Mouse (Mus musculus) stomach, embryonic 14.5 days (tissue): ENCODE data around the gene Klhl25. TPM values are rescaled to one million over a fixed set of nuclear protein-coding genes. Genes with fewer than 3 reads are reported as not detected.

Experiments used
- ATAC-seq: fragments of 200-750 bp; cut with Nextera tagmentation; 2 replicates; pipeline ENCODE4 v1.8.0; 2017; ENCODE audit warnings: low read depth, moderate TSS enrichment; ENCODE audit not compliant: insufficient number of reproducible peaks, insufficient read depth, low FRiP score
- H3K27ac ChIP-seq: fragments of 300-500 bp; sonication (generic); 2 replicates; pipeline ENCODE4 v1.5.1; 2014; ENCODE audit warnings: mild to moderate bottlenecking, low read length, moderate library complexity, mixed read lengths
- H3K27me3 ChIP-seq: fragments of 300-500 bp; sonication (generic); 2 replicates; pipeline ENCODE4 v1.6.1; 2014; ENCODE audit warnings: low read length, control low read depth, mixed read lengths; ENCODE audit not compliant: control insufficient read depth, insufficient read depth
- H3K36me3 ChIP-seq: fragments of 300-500 bp; sonication (generic); 2 replicates; pipeline ENCODE4 v1.6.1; 2014; ENCODE audit warnings: mild to moderate bottlenecking, control low read depth, low read length, moderate library complexity, mixed read lengths; ENCODE audit not compliant: control insufficient read depth, insufficient read depth
- H3K4me1 ChIP-seq: fragments of 300-500 bp; sonication (generic); 2 replicates; pipeline ENCODE4 v1.6.1; 2014; ENCODE audit warnings: low read length, control low read depth, mixed read lengths; ENCODE audit not compliant: control insufficient read depth, insufficient read depth
- H3K4me2 ChIP-seq: fragments of 300-500 bp; sonication (generic); replicated peaks from 2 replicates; pipeline ENCODE4 v1.6.1; 2014; ENCODE audit warnings: low read depth, low read length, control low read depth
- H3K4me3 ChIP-seq: fragments of 300-500 bp; sonication (generic); 2 replicates; pipeline ENCODE4 v1.5.1; 2014; ENCODE audit warnings: low read depth, low read length, control low read depth
- H3K9ac ChIP-seq: fragments of 300-500 bp; sonication (generic); replicated peaks from 2 replicates; pipeline ENCODE4 v1.6.1; 2014; ENCODE audit warnings: low read depth, mild to moderate bottlenecking, control low read depth, low read length, moderate library complexity, mixed read lengths
- H3K9me3 ChIP-seq: fragments of 300-500 bp; sonication (generic); 2 replicates; pipeline ENCODE4 v1.6.1; 2016; ENCODE audit warnings: low read depth, low read length, control low read depth; ENCODE audit not compliant: control insufficient read depth
- WGBS: fragments of 180-500 bp; shearing (Covaris S2); extraction: QIAGEN DNeasy Blood & Tissue Kit; methylation state at CpG from one replicate; pipeline ENCODE4 v1.1.7; 2014; 5-methylcytosine and 5-hydroxymethylcytosine counted together
- polyA plus RNA-seq: library from polyadenylated mRNA; unstranded; fragments of >200 nt; fragmentation: Nextera tagmentation; extraction: Ambion mirVana; gene quantifications from 2 replicates; pipeline ENCODE4 v1.2.1, GENCODE M21; 2014

Klhl25 gene
- polyA plus RNA-seq, 1 experiment from 2014 or later = 12.0 TPM

- Histone ChIP-seq H3K36me3 (no peaks in the 10 kb centered on the region), H3K9ac (no peak overlapping the region), H3K4me2 (no peak overlapping the region), H3K27ac (no peak overlapping the region), H3K27me3 (no peaks in the 10 kb centered on the region), H3K4me1 (no peaks in the 10 kb centered on the region), H3K9me3 (no peaks in the 10 kb centered on the region), H3K4me3 (no peak overlapping the region)
- ATAC-seq = no peak
- 57% methylated on average over 3 of the region's 3 CpGs for WGBS
Measured at GRCm38 (mm10) chr7:75892737-75893136, 44.6 kb downstream of the Klhl25 start.

GRCm38 (mm10) chr7:75893709-75894108 is 45.6 kb downstream of the Klhl25 start:
- Histone ChIP-seq H3K36me3 (no peaks in the 10 kb centered on the region), H3K9ac (no peak overlapping the region), H3K27ac (no peak overlapping the region), H3K4me1 (no peaks in the 10 kb centered on the region), H3K4me3 (no peak overlapping the region), H3K27me3 (no peaks in the 10 kb centered on the region), H3K9me3 (no peaks in the 10 kb centered on the region), H3K4me2 (no peak overlapping the region)
- ATAC-seq = no peak
- WGBS = 85% methylated on average over 8 of the region's 8 CpGs

- Histone ChIP-seq H3K9ac (no peak overlapping the region), H3K27ac (no peak overlapping the region), H3K4me3 (no peak overlapping the region), H3K9me3 (no peaks in the 10 kb centered on the region), H3K27me3 (no peaks in the 10 kb centered on the region), H3K4me2 (no peak overlapping the region), H3K36me3 (no peaks in the 10 kb centered on the region), H3K4me1 (no peaks in the 10 kb centered on the region)
- ATAC-seq = no peak
- 76% methylated on average over 5 of the region's 5 CpGs for WGBS
Measured at GRCm38 (mm10) chr7:75897041-75897440, 48.9 kb downstream of the Klhl25 start.

- H3K9me3 ChIP-seq = no peaks in the 10 kb centered on the region
- 0 out of 2 replicates have a peak, but pooled peaks have one; percentile 46 for ATAC-seq
- H3K36me3 ChIP-seq = no peaks in the 10 kb centered on the region
- no peak overlapping the region for H3K27ac ChIP-seq
- H3K4me3 ChIP-seq = no peak overlapping the region
- no peak overlapping the region for H3K4me2 ChIP-seq
- no peak overlapping the region for H3K9ac ChIP-seq
- 37% methylated on average over 6 of the region's 6 CpGs for WGBS
- H3K27me3 ChIP-seq = no peaks in the 10 kb centered on the region
- no peaks in the 10 kb centered on the region for H3K4me1 ChIP-seq
Measured at GRCm38 (mm10) chr7:75899102-75899501, 51.0 kb downstream of the Klhl25 start.

- H3K9ac ChIP-seq = no peak overlapping the region
- H3K27ac ChIP-seq = no peak overlapping the region
- no peaks in the 10 kb centered on the region for H3K36me3 ChIP-seq
- no peaks in the 10 kb centered on the region for H3K9me3 ChIP-seq
- no peak for ATAC-seq
- no peaks in the 10 kb centered on the region for H3K27me3 ChIP-seq
- 56% methylated on average over 8 of the region's 8 CpGs for WGBS
- no peak overlapping the region for H3K4me2 ChIP-seq
- H3K4me1 ChIP-seq = no peaks in the 10 kb centered on the region
- no peak overlapping the region for H3K4me3 ChIP-seq
Measured at GRCm38 (mm10) chr7:75899517-75899916, 51.4 kb downstream of the Klhl25 start.

GRCm38 (mm10) chr7:75899954-75900353 is 51.8 kb downstream of the Klhl25 start:
- 75% methylated on average over 4 of the region's 4 CpGs for WGBS
- Histone ChIP-seq H3K9ac (no peak overlapping the region), H3K4me2 (no peak overlapping the region), H3K9me3 (no peaks in the 10 kb centered on the region), H3K4me3 (no peak overlapping the region), H3K27ac (no peak overlapping the region), H3K4me1 (no peaks in the 10 kb centered on the region), H3K36me3 (no peaks in the 10 kb centered on the region), H3K27me3 (no peaks in the 10 kb centered on the region)
- ATAC-seq = no peak

- H3K9me3 ChIP-seq = no peaks in the 10 kb centered on the region
- H3K9ac ChIP-seq = no peak overlapping the region
- H3K4me1 ChIP-seq = peaks cover under 1% of the 10 kb centered on the region; the same call in 1 of the 2 replicates
- no peaks in the 10 kb centered on the region for H3K36me3 ChIP-seq
- no peak overlapping the region for H3K27ac ChIP-seq
- H3K27me3 ChIP-seq = no peaks in the 10 kb centered on the region
- no peak for ATAC-seq
- WGBS = 26% methylated on average over 2 of the region's 2 CpGs
- no peak overlapping the region for H3K4me2 ChIP-seq
- no peak overlapping the region for H3K4me3 ChIP-seq
Measured at GRCm38 (mm10) chr7:75905145-75905544, 57.0 kb downstream of the Klhl25 start.

- H3K4me2 ChIP-seq = peak overlapping the region; percentile 40
- peak; percentile 65; the same call in 1 of the 2 replicates for ATAC-seq
- no peak overlapping the region for H3K9ac ChIP-seq
- WGBS = 3% methylated on average over 11 of the region's 11 CpGs
- no peaks in the 10 kb centered on the region for H3K27me3 ChIP-seq
- no peak overlapping the region for H3K27ac ChIP-seq
- no peak overlapping the region for H3K4me3 ChIP-seq
- H3K9me3 ChIP-seq = no peaks in the 10 kb centered on the region
- peaks cover 6% of the 10 kb centered on the region; the same call in 1 of the 2 replicates for H3K4me1 ChIP-seq
- no peaks in the 10 kb centered on the region for H3K36me3 ChIP-seq
Measured at GRCm38 (mm10) chr7:75910035-75910651, 62.0 kb downstream of the Klhl25 start.

- WGBS = 74% methylated on average over 8 of the region's 8 CpGs
- Histone ChIP-seq H3K9me3 (no peaks in the 10 kb centered on the region), H3K36me3 (no peaks in the 10 kb centered on the region), H3K27me3 (no peaks in the 10 kb centered on the region), H3K27ac (no peak overlapping the region), H3K9ac (no peak overlapping the region), H3K4me3 (no peak overlapping the region), H3K4me1 (peaks cover 6% of the 10 kb centered on the region; the same call in 1 of the 2 replicates), H3K4me2 (peak overlapping the region; percentile 40)
- no peak for ATAC-seq
Measured at GRCm38 (mm10) chr7:75910652-75911035, 62.5 kb downstream of the Klhl25 start.
